Mouse (Mus musculus) midbrain, embryonic 13.5 days (tissue): ENCODE measurements at regions not wholly inside any gene's neighbourhood (a gene's known extent, or its start where the extent isn't known, plus 50 kb on each side); places are given as distances from the start of the nearest gene placed in this dataset.
A peak's percentile ranks its signal among the peaks of the same experiment; 100 is the strongest.
"Not testable (repeated sequence)": the region's sequence is repeated elsewhere in the genome, so short reads cannot be mapped to it uniquely, and the experiment has no call there.

ENCODE experiments used
- ATAC-seq: fragments of 200-750 bp; cut with Nextera tagmentation; 2 replicates; pipeline ENCODE4 v1.8.0; 2017; ENCODE audit warnings: mild to moderate bottlenecking, moderate TSS enrichment, moderate library complexity
- H3K27ac ChIP-seq: fragments of 300-500 bp; sonication (generic); 2 replicates; pipeline ENCODE4 v1.5.1; 2015; ENCODE audit warnings: inconsistent platforms, mild to moderate bottlenecking, moderate library complexity
- H3K27me3 ChIP-seq: fragments of 300-500 bp; sonication (generic); 2 replicates; pipeline ENCODE4 v1.6.1; 2015; ENCODE audit warnings: mild to moderate bottlenecking, inconsistent platforms
- H3K36me3 ChIP-seq: fragments of 300-500 bp; sonication (generic); 2 replicates; pipeline ENCODE4 v1.6.1; 2015; ENCODE audit warnings: mild to moderate bottlenecking, inconsistent platforms
- H3K4me1 ChIP-seq: fragments of 300-500 bp; sonication (generic); replicated peaks from 2 replicates; pipeline ENCODE4 v1.6.1; 2015; ENCODE audit warnings: inconsistent platforms
- H3K4me2 ChIP-seq: fragments of 300-500 bp; sonication (generic); replicated peaks from 2 replicates; pipeline ENCODE4 v1.6.1; 2015; ENCODE audit warnings: moderate library complexity, mild to moderate bottlenecking, inconsistent platforms
- H3K4me3 ChIP-seq: fragments of 300-500 bp; sonication (generic); replicated peaks from 2 replicates; pipeline ENCODE4 v1.5.1; 2015; ENCODE audit warnings: mild to moderate bottlenecking, inconsistent platforms
- H3K9ac ChIP-seq: fragments of 300-500 bp; sonication (generic); replicated peaks from 2 replicates; pipeline ENCODE4 v1.6.1; 2015; ENCODE audit warnings: mild to moderate bottlenecking, inconsistent platforms
- H3K9me3 ChIP-seq: fragments of 300-500 bp; sonication (generic); 2 replicates; pipeline ENCODE4 v1.6.1; 2016; ENCODE audit warnings: mild to moderate bottlenecking, inconsistent platforms
- WGBS: fragments of 180-500 bp; shearing (Covaris S2); methylation state at CpG from one replicate; pipeline ENCODE4 v1.1.7; 2015; 5-methylcytosine and 5-hydroxymethylcytosine counted together

DNA sequence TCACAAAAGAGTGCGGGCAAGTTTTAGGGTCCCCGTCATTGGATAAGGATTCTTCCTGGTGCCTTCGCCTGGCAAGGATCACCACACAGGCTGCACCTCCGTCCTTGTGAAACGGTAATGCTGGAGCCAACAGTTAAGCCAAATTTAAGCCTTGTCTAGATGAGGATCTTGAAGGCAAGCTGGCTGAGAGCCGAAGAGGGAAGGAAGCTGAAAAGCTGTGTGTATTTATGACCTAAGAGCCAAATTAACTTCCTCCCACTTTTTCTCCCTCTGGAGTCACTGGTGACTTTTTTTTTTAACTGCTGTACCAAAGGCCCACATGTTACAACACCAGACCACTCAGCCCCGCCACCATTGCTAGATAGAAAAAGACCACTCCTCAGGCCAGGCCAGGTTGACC, 249.1 kb upstream of the Jarid2 start:
- Histone ChIP-seq H3K4me3 (no peak overlapping the region), H3K36me3 (no peaks in the 10 kb centered on the region), H3K4me2 (no peak overlapping the region), H3K4me1 (0 out of 2 replicates have a peak, but pooled peaks cover 6% of the 10 kb centered on the region), H3K27me3 (no peaks in the 10 kb centered on the region), H3K27ac (no peak overlapping the region), H3K9ac (no peak overlapping the region), H3K9me3 (no peaks in the 10 kb centered on the region)
- WGBS = 93% methylated on average over 7 of the region's 7 CpGs
- ATAC-seq = no peak

GRCm38 (mm10) chr13:44482661-44483060, 246.6 kb upstream of the Jarid2 start:
- no peak for ATAC-seq

DNA sequence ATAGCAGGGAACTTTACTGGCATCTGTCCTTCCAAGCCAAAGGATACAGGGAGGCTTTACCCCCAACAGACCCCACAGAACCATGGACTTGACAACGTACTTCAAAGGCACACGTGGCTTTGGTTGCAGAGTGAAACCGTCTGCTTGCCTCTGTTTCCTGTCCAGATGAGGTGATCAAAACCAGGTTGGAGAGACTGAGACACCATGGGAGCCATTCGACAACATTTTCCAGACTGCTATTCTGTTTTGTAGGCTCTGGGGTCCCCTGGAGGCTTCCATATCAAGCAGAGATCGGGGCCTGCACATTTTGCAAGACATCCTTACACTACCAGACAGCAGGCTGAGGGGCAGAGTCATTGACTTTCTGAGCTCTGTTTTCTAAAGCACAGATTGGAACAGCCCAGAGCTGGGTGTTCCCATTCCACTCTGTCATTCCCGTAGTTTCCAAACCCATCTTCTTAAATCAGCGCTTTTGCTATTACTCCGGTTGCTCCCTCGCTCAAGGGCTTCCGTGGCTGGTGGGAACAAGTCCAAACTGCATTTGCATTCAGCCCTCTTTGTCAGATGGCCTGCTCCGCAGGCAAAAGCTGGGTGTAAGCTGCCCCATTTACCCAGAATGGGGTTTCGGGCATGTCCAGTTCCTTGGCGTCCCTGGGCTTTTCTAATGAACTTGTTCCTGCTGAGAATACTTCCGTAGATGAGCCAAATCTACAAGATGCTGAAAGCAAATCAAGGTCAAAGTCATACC, 244.5 kb upstream of the Jarid2 start:
- H3K4me2 ChIP-seq = no peak overlapping the region
- H3K27ac ChIP-seq = no peak overlapping the region
- WGBS = 81% methylated on average over 14 of the region's 14 CpGs
- H3K36me3 ChIP-seq = no peaks in the 10 kb centered on the region
- ATAC-seq = no peak
- no peak overlapping the region for H3K4me3 ChIP-seq
- H3K9me3 ChIP-seq = no peaks in the 10 kb centered on the region
- no peak overlapping the region for H3K9ac ChIP-seq
- H3K4me1 ChIP-seq = no peaks in the 10 kb centered on the region
- no peaks in the 10 kb centered on the region for H3K27me3 ChIP-seq

More at GRCm38 (mm10) chr13:44482661-44483060, 246.6 kb upstream of the Jarid2 start:
- Histone ChIP-seq H3K36me3 (no peaks in the 10 kb centered on the region), H3K4me1 (no peaks in the 10 kb centered on the region), H3K27ac (no peak overlapping the region), H3K9ac (no peak overlapping the region), H3K4me3 (no peak overlapping the region), H3K27me3 (no peaks in the 10 kb centered on the region), H3K9me3 (no peaks in the 10 kb centered on the region), H3K4me2 (no peak overlapping the region)
- WGBS = 89% methylated on average over 7 of the region's 7 CpGs

DNA sequence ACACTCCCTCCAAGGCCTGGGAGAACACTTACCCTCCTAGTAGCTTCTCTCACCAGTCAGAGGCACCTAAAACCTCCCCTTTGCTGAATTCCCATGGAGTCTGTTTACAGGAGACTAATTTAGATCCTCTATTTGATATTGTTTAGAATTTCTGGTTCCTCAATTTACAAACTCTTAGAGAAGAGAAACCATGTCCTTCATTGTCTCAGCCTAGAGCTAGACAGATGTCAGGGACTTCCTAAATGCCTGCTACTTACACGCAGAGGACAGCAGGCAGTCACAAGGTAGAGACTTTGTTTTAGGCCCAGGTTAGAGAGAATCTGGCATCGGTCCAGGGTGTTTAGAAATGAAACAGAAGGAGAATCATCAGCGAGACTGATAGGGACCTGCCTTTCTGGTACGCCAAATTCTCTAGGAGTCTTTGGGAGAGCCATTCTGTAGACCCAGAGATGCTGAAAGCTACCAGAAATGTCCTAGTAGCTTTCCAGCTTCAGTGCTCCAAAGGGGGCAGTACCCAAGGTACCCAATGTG, 238.3 kb upstream of the Jarid2 start:
- H3K9ac ChIP-seq = no peak overlapping the region
- 0 out of 2 replicates have a peak, but pooled peaks cover 4% of the 10 kb centered on the region for H3K27me3 ChIP-seq
- H3K27ac ChIP-seq = no peak overlapping the region
- H3K36me3 ChIP-seq = no peaks in the 10 kb centered on the region
- H3K4me3 ChIP-seq = no peak overlapping the region
- no peak for ATAC-seq
- WGBS = 82% methylated on average over 4 of the region's 4 CpGs
- H3K4me1 ChIP-seq = 0 out of 2 replicates have a peak, but pooled peaks cover 9% of the 10 kb centered on the region
- H3K4me2 ChIP-seq = no peak overlapping the region
- H3K9me3 ChIP-seq = no peaks in the 10 kb centered on the region

DNA sequence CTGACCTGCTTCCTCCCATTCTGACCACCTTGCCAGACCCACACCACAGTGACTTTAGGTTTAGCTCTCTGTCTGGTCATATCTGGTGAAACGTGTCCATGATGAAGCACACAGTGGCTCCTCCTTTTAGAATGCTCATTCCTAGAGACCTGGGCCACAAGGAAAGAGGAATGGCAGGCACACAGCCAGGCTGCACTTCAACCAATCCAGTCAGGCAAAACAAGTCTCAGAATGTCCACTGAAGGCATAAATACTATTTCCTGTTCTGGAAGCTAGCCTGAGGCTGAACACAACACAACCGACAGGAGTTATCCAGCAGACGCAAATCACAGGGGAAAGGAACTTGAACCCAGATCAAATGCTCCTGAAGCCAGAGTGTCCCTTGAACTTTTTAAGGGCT, 235.4 kb upstream of the Jarid2 start:
- 0 out of 2 replicates have a peak, but pooled peaks cover 14% of the 10 kb centered on the region for H3K4me1 ChIP-seq
- no peak overlapping the region for H3K4me3 ChIP-seq
- no peaks in the 10 kb centered on the region for H3K36me3 ChIP-seq
- no peak overlapping the region for H3K27ac ChIP-seq
- 87% methylated on average over 3 of the region's 3 CpGs for WGBS
- no peaks in the 10 kb centered on the region for H3K9me3 ChIP-seq
- no peak for ATAC-seq
- no peak overlapping the region for H3K4me2 ChIP-seq
- 0 out of 2 replicates have a peak, but pooled peaks cover 4% of the 10 kb centered on the region for H3K27me3 ChIP-seq
- no peak overlapping the region for H3K9ac ChIP-seq

DNA sequence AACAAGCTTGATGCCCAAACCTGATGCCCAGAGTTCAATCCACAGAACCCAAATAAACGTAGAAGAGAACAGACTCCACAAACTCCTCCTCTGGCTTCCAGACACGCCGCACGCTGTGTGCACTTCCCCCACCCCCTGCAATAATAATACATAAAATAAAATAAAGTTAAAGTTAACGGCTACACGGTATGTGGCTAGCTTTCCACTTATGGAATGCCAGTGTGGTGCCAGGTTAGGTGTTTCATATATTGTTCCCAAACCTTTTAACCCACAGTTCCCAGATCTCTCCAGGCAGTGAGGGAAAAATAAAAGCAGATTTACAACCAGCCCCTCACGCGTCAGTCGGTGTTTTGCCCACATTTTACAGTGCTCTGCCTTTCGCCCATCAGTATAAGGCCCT, 233.8 kb upstream of the Jarid2 start:
- Histone ChIP-seq H3K4me3 (no peak overlapping the region), H3K9ac (no peak overlapping the region), H3K27ac (no peak overlapping the region), H3K27me3 (0 out of 2 replicates have a peak, but pooled peaks cover 4% of the 10 kb centered on the region), H3K36me3 (no peaks in the 10 kb centered on the region), H3K4me2 (no peak overlapping the region), H3K4me1 (0 out of 2 replicates have a peak, but pooled peaks cover 14% of the 10 kb centered on the region), H3K9me3 (no peaks in the 10 kb centered on the region)
- WGBS = 90% methylated on average over 10 of the region's 10 CpGs
- ATAC-seq = no peak

DNA sequence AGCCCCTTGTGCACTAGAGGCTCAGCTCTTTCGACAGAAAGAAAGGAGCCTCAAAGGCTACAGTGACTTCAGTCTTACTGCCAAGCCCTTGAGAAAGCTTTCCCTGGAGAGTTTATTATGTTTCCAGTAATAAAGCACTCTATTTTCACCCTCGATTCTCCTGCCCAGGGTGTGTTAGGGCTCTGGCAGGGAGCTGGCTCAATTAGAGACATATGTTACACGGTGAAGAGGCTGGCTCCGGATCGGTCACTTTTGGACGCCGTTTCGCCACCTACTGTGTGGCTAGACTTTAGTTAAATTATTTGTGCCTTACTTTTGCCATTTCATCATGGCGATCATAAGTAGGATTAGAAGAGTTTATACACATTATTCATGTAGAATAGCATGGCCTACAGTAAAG, 232.7 kb upstream of the Jarid2 start:
- no peaks in the 10 kb centered on the region for H3K9me3 ChIP-seq
- ATAC-seq = no peak
- 71% methylated on average over 9 of the region's 9 CpGs for WGBS

DNA sequence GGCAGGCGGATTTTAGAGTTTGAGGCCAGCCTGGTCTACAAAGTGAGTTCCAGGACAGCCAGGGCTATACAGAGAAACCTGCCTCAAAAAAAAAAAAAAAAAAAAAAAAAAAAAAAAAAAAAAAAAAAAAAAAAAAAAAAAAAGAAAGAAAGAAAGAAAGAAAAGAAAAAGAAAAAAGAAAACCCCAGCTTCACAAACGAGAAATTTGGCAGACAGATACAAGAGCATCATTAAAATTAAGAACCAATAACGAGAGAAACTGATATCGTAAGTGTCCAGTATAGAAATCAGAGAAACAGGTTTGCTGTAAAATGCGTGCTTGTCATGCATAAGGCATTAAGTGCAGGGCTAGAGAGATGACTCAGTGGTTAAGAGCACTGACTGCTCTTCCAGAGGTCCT, 228.4 kb upstream of the Jarid2 start:
- WGBS = 89% methylated on average over 5 of the region's 5 CpGs
- not testable (repeated sequence) for H3K4me3 ChIP-seq, H3K27me3 ChIP-seq, H3K9me3 ChIP-seq, H3K9ac ChIP-seq, ATAC-seq, H3K4me2 ChIP-seq, H3K36me3 ChIP-seq, H3K27ac ChIP-seq
- H3K4me1 ChIP-seq = peaks cover 15% of the 10 kb centered on the region

More for the DNA sequence above, 232.7 kb upstream of the Jarid2 start:
- H3K27me3 ChIP-seq = 0 out of 2 replicates have a peak, but pooled peaks cover 4% of the 10 kb centered on the region
- no peak overlapping the region for H3K27ac ChIP-seq
- peaks cover 14% of the 10 kb centered on the region for H3K4me1 ChIP-seq
- no peaks in the 10 kb centered on the region for H3K36me3 ChIP-seq
- no peak overlapping the region for H3K4me2 ChIP-seq
- H3K9ac ChIP-seq = no peak overlapping the region
- H3K4me3 ChIP-seq = no peak overlapping the region

- H3K9me3 ChIP-seq = no peaks in the 10 kb centered on the region
- H3K27me3 ChIP-seq = no peaks in the 10 kb centered on the region
- H3K27ac ChIP-seq = peak overlapping the region; percentile 39; the same call in 1 of the 2 replicates
- no peak overlapping the region for H3K9ac ChIP-seq
- peak; percentile 34; the same call in 1 of the 2 replicates for ATAC-seq
- peaks cover 10% of the 10 kb centered on the region for H3K4me1 ChIP-seq
- H3K4me2 ChIP-seq = no peak overlapping the region
- no peaks in the 10 kb centered on the region for H3K36me3 ChIP-seq
- no peak overlapping the region for H3K4me3 ChIP-seq
- 61% methylated on average over 5 of the region's 5 CpGs for WGBS
Observed at GRCm38 (mm10) chr13:44501777-44502321, 227.4 kb upstream of the Jarid2 start.

GRCm38 (mm10) chr13:44502612-44503256, 226.5 kb upstream of the Jarid2 start:
- Histone ChIP-seq H3K4me3 (no peak overlapping the region), H3K9ac (no peak overlapping the region), H3K27me3 (no peaks in the 10 kb centered on the region), H3K4me2 (no peak overlapping the region), H3K36me3 (no peaks in the 10 kb centered on the region), H3K27ac (no peak overlapping the region), H3K4me1 (peaks cover 10% of the 10 kb centered on the region), H3K9me3 (no peaks in the 10 kb centered on the region)
- 71% methylated on average over 10 of the region's 10 CpGs for WGBS
- ATAC-seq = no peak

GRCm38 (mm10) chr13:44503257-44503950, 225.9 kb upstream of the Jarid2 start:
- no peak overlapping the region for H3K4me2 ChIP-seq
- H3K4me3 ChIP-seq = no peak overlapping the region
- H3K27me3 ChIP-seq = no peaks in the 10 kb centered on the region
- H3K9me3 ChIP-seq = no peaks in the 10 kb centered on the region
- H3K9ac ChIP-seq = no peak overlapping the region
- H3K36me3 ChIP-seq = no peaks in the 10 kb centered on the region
- peaks cover 10% of the 10 kb centered on the region for H3K4me1 ChIP-seq
- WGBS = 87% methylated on average over 15 of the region's 15 CpGs
- no peak for ATAC-seq
- no peak overlapping the region for H3K27ac ChIP-seq
